Comparison of ENCODE assay signal across 29 mouse cellular contexts in genomic region chr17:30675021-30675740, GRCm38 (mm10). TPM values are rescaled to one million over a fixed set of nuclear protein-coding genes. Genes with fewer than 3 reads are reported as not detected.
A peak's percentile ranks its signal among the peaks of the same experiment; 100 is the strongest.
DNase-seq lines count a peak whose midpoint lies in the region; ATAC-seq and TF ChIP-seq lines count a peak whose summit lies in the region.
"Had no signal": no experiment of that assay in that cellular context is flagged by ENCODE, and none has a peak within 500 bp of the region (broad histone marks: within the 10 kb centered on the region; RNA-seq: fewer than 3 reads in every experiment).

No protein-coding gene starts in this region.

- TF ChIP-seq CTCF in left cerebral cortex, adult 2 months (IDR thresholded peaks at IDR 0.05): no peak
- peak; percentile 19; the same call in 1 of the 2 replicates for TF ChIP-seq CTCF in stomach, postnatal 0 days (IDR thresholded peaks at IDR 0.05; ENCODE audit: low read depth)

- no peaks in the 10 kb centered on the region for H3K36me3 ChIP-seq in stomach, postnatal 0 days (ENCODE audit: control insufficient read depth, insufficient read depth, low read length)
- H3K36me3 ChIP-seq: embryonic facial prominence, embryonic 12.5 days; embryonic facial prominence, embryonic 15.5 days; forebrain, embryonic 15.5 days; heart, embryonic 12.5 days; heart, embryonic 15.5 days; hindbrain, embryonic 10.5 days had no signal

- no peak for ATAC-seq in stomach, postnatal 0 days (ENCODE audit: low FRiP score, low TSS enrichment)
- ATAC-seq: forebrain, embryonic 15.5 days; hindbrain, postnatal 0 days; inflammation-experienced regulatory T-cells, adult 6 months; intestine, embryonic 16.5 days had no signal

- intact Hi-C loops in left cerebral cortex, postnatal 14 days (cut with DNase I): no loop called here
- intact Hi-C loops in left cerebral cortex, adult 2 months (cut with DNase I): no loop called here

- no peaks in the 10 kb centered on the region for H3K27me3 ChIP-seq in stomach, postnatal 0 days (ENCODE audit: control insufficient read depth, insufficient read depth, low read length)
- H3K27me3 ChIP-seq: CH12.LX; embryonic facial prominence, embryonic 12.5 days; embryonic facial prominence, embryonic 15.5 days; forebrain, embryonic 15.5 days; heart, embryonic 12.5 days; heart, embryonic 15.5 days had no signal

- no peak overlapping the region for H3K9ac ChIP-seq in stomach, postnatal 0 days (ENCODE audit: low read length)
- H3K9ac ChIP-seq: embryonic facial prominence, embryonic 12.5 days; embryonic facial prominence, embryonic 15.5 days; forebrain, embryonic 15.5 days; heart, embryonic 12.5 days; heart, embryonic 15.5 days; hindbrain, embryonic 14.5 days had no signal

- no peak overlapping the region for H3K4me3 ChIP-seq in left cerebral cortex, adult 2 months
- no peak overlapping the region for H3K4me3 ChIP-seq in stomach, postnatal 0 days (ENCODE audit: low read depth, low read length)
- H3K4me3 ChIP-seq: embryonic facial prominence, embryonic 12.5 days; embryonic facial prominence, embryonic 15.5 days; forebrain, embryonic 15.5 days; heart, embryonic 12.5 days; heart, embryonic 15.5 days; hindbrain, embryonic 10.5 days had no signal

- no peaks in the 10 kb centered on the region for H3K9me3 ChIP-seq in stomach, postnatal 0 days (ENCODE audit: control insufficient read depth, low read length)
- H3K9me3 ChIP-seq: embryonic facial prominence, embryonic 15.5 days; forebrain, embryonic 15.5 days; heart, embryonic 15.5 days; hindbrain, embryonic 10.5 days had no signal

- H3K27ac ChIP-seq in left cerebral cortex, adult 2 months: no peak overlapping the region
- H3K27ac ChIP-seq in stomach, postnatal 0 days (replicated peaks): no peak overlapping the region
- H3K27ac ChIP-seq: embryonic facial prominence, embryonic 12.5 days; embryonic facial prominence, embryonic 15.5 days; forebrain, embryonic 15.5 days; heart, embryonic 15.5 days; hindbrain, embryonic 10.5 days; hindbrain, embryonic 14.5 days; hindbrain, postnatal 0 days had no signal

- no peak for TF ChIP-seq EP300 in stomach, postnatal 0 days (optimal IDR thresholded peaks at IDR 0.05)

- WGBS in stomach, postnatal 0 days: 78% methylated on average over 9 of the region's 9 CpGs

- H3K4me1 ChIP-seq in stomach, postnatal 0 days (replicated peaks; ENCODE audit: control insufficient read depth, insufficient read depth): no peaks in the 10 kb centered on the region
- H3K4me1 ChIP-seq: embryonic facial prominence, embryonic 12.5 days; embryonic facial prominence, embryonic 15.5 days; heart, embryonic 12.5 days; heart, embryonic 15.5 days; hindbrain, embryonic 10.5 days had no signal

- H3K4me2 ChIP-seq in stomach, postnatal 0 days (replicated peaks; ENCODE audit: low read depth): no peak overlapping the region
- H3K4me2 ChIP-seq: embryonic facial prominence, embryonic 12.5 days; embryonic facial prominence, embryonic 15.5 days; forebrain, embryonic 15.5 days; heart, embryonic 12.5 days; heart, embryonic 15.5 days; hindbrain, embryonic 14.5 days had no signal

- DNase-seq in left cerebral cortex, postnatal 14 days (ENCODE audit: low spot score in 2 of 2): peak; percentile 11 to 43
- no peak for DNase-seq in left cerebral cortex, adult 2 months (ENCODE audit: extremely low spot score in 1 of 2, low spot score in 2 of 2)
- peak; percentile 57 to 59 for DNase-seq in right cerebral cortex, postnatal 10 days (ENCODE audit: low spot score in 2 of 2)
- DNase-seq in right cerebral cortex, postnatal 25 days: no peak
- DNase-seq in ZHBTc4 (ENCODE audit: low read depth, low spot score): peak; percentile 57
- no peak for DNase-seq in stomach, postnatal 0 days (ENCODE audit: low spot score)
- no peak for DNase-seq in heart, adult 8-10 months (ENCODE audit: low spot score)
- DNase-seq in kidney, postnatal 14 days: no peak
- DNase-seq: adrenal gland, adult 2 months; adrenal gland, postnatal 14 days; B cell, adult 2 months; cerebellum, adult 18-20 months; cerebellum, adult 9-11 months; cerebellum, postnatal 25 days; gastrocnemius, postnatal 10 days; heart, adult 11 months; heart, postnatal 10 days; heart, postnatal 36 days had no signal

RNA-seq across cellular contexts. Expression of gene Glo1, which starts 48.5 kb away (rescaled TPM):
- total RNA-seq in left cerebral cortex, postnatal 14 days (2021): 100 to 1,000 TPM; 131 to 136 TPM
- 100 to 1,000 TPM; 137 to 143 TPM for total RNA-seq in left cerebral cortex, adult 2 months (2021)
- 172 and 190 TPM in 2 replicates for polyA plus RNA-seq in stomach, postnatal 0 days (2015; fragmentation: Nextera tagmentation; extraction: Ambion mirVana)
- total RNA-seq in heart, adult 8-10 months (2022): 100 to 1,000 TPM; 157 to 166 (median 162) TPM

RNA-seq across cellular contexts. Expression of gene Dnah8, which starts 51.0 kb away (rescaled TPM):
- 1 to 10 TPM; 1.7 to 1.9 TPM for total RNA-seq in left cerebral cortex, postnatal 14 days (2021)
- total RNA-seq in left cerebral cortex, adult 2 months (2021): under 1 TPM; 0.35 to 0.97 TPM
- polyA plus RNA-seq in stomach, postnatal 0 days (2015; fragmentation: Nextera tagmentation; extraction: Ambion mirVana): 0.47 and 0.92 TPM in 2 replicates
- 1 to 10 TPM in 2 of 4 experiments, under 1 TPM in 2; 0.62 to 1.7 (median 1.0) TPM for total RNA-seq in heart, adult 8-10 months (2022)

Comparison
In these comparisons a context has a peak if more than half of its experiments do, and no peak if none do; other contexts are left out.
1. DNase-seq: peak in left cerebral cortex, postnatal 14 days (2 of 2), right cerebral cortex, postnatal 10 days (2 of 2) and ZHBTc4 (single experiment); none in left cerebral cortex, adult 2 months (0 of 2), right cerebral cortex, postnatal 25 days (single experiment), stomach, postnatal 0 days (single experiment), heart, adult 8-10 months (single experiment) and kidney, postnatal 14 days (single experiment).